14 mouse cellular contexts compared by ENCODE assay signal in the genomic region with DNA sequence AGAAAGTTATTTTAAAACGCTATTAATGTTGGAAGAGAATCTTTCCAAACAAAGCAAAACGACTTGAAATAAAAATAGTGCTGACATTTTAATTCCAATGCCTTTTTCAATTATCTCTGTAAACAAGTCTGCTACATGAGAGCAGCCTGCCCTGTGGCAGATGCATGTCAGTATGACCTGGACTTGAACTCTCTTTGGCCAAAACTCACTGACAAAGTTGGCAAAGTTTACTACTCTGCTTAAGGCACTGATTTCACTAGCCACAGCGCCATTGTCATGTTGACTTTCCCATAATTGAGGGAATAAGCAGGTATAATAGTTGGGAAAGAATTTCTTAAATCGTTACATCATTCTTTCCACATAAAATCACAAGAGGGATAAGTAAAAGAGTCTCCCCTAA.
"Had no signal": no experiment of that assay in that cellular context is flagged by ENCODE, and none has a peak within 500 bp of the region (broad histone marks: within the 10 kb centered on the region; RNA-seq: fewer than 3 reads in every experiment).

No protein-coding gene starts in this region.

- H3K27me3 ChIP-seq: kidney, embryonic 15.5 days; limb, embryonic 15.5 days; midbrain, embryonic 12.5 days; neural tube, embryonic 13.5 days; stomach, embryonic 15.5 days had no signal

- H3K4me1 ChIP-seq: limb, embryonic 15.5 days had no signal

- ATAC-seq: midbrain, embryonic 16.5 days had no signal

- H3K9ac ChIP-seq: kidney, embryonic 15.5 days; limb, embryonic 15.5 days; liver, embryonic 14.5 days; midbrain, embryonic 12.5 days; neural tube, embryonic 13.5 days; stomach, embryonic 15.5 days had no signal

- H3K9me3 ChIP-seq: kidney, embryonic 15.5 days; limb, embryonic 15.5 days; midbrain, embryonic 12.5 days; neural tube, embryonic 13.5 days; stomach, embryonic 15.5 days had no signal

- H3K4me2 ChIP-seq: kidney, embryonic 15.5 days; limb, embryonic 15.5 days; midbrain, embryonic 12.5 days; neural tube, embryonic 13.5 days; stomach, embryonic 15.5 days had no signal

- H3K4me3 ChIP-seq: kidney, embryonic 15.5 days; limb, embryonic 15.5 days; midbrain, embryonic 12.5 days; neural tube, embryonic 13.5 days; stomach, embryonic 15.5 days had no signal

- DNase-seq: kidney, adult 11 months; layer of hippocampus, adult 9-11 months; layer of hippocampus, postnatal 36 days; lung, adult 18-20 months; retina, postnatal 1 day; thymus, adult 2 months; thymus, postnatal 4 days had no signal

- H3K27ac ChIP-seq: kidney, embryonic 15.5 days; limb, embryonic 15.5 days; liver, embryonic 14.5 days; midbrain, embryonic 12.5 days; neural tube, embryonic 13.5 days; stomach, embryonic 15.5 days had no signal

- H3K36me3 ChIP-seq: kidney, embryonic 15.5 days; limb, embryonic 15.5 days; midbrain, embryonic 12.5 days; neural tube, embryonic 13.5 days; stomach, embryonic 15.5 days had no signal
